Mouse (Mus musculus) leukemia stem cell, adult 10-12 weeks (primary cell): Measurements from ENCODE around the gene Olfr1442. TPM values are rescaled to one million over a fixed set of nuclear protein-coding genes. Genes with fewer than 3 reads are reported as not detected.

Source experiments
- polyA plus RNA-seq: library from polyadenylated mRNA; stranded (reverse); fragments of >175 nt; gene quantifications from 2 replicates; pipeline ENCODE4 v1.2.3, GENCODE M21; 2012; ENCODE audit warnings: low replicate concordance

The Olfr1442 gene
- not detected in 2 replicates for polyA plus RNA-seq

GRCm38 (mm10) chr19:12670139-12670538 lies at the start of gene Olfr1442:
Gene Olfr1442, plus strand, starts transcription at chr19:12670439.

GRCm38 (mm10) chr19:12633176-12633575 lies 37.1 kb upstream of the Olfr1442 start, which contains the start of gene Glyat:
Gene Glyat, plus strand, starts transcription at chr19:12633308.

GRCm38 (mm10) chr19:12677812-12678211 lies 7.6 kb downstream of the Olfr1442 start, which contains the start of gene Olfr1443:
Gene Olfr1443, plus strand, starts transcription at chr19:12678112.

GRCm38 (mm10) chr19:12695590-12695989 lies 25.4 kb downstream of the Olfr1442 start, which contains the start of gene Keg1:
Gene Keg1, plus strand, starts transcription at chr19:12695786.

Other genes with a start within 250 kb of the Olfr1442 start
- gene Pfpl, start 242.5 kb upstream of the Olfr1442 start, polyA plus RNA-seq = not detected in 2 replicates
- gene Mpeg1, start 209.7 kb upstream of the Olfr1442 start, polyA plus RNA-seq = 3.4 and 4.1 TPM in 2 replicates
- gene Dtx4, start 169.0 kb upstream of the Olfr1442 start, polyA plus RNA-seq = 1.2 and 1.4 TPM in 2 replicates
- 0.41 and 3.6 TPM in 2 replicates for gene Fam111a, start 124.7 kb upstream of the Olfr1442 start, polyA plus RNA-seq
- gene Gm4952, start 70.5 kb upstream of the Olfr1442 start, polyA plus RNA-seq = not detected in 2 replicates
- not detected in 2 replicates for gene Glyat, start 37.1 kb upstream of the Olfr1442 start, polyA plus RNA-seq
- not detected in 2 replicates for gene Olfr1443, start 7.7 kb downstream of the Olfr1442 start, polyA plus RNA-seq
- not detected in 2 replicates for gene Keg1, start 25.3 kb downstream of the Olfr1442 start, polyA plus RNA-seq
- gene Cntf, start 95.2 kb downstream of the Olfr1442 start, polyA plus RNA-seq = not detected in 2 replicates
- 27.9 and 41.2 TPM in 2 replicates for gene Zfp91, start 125.7 kb downstream of the Olfr1442 start, polyA plus RNA-seq
- gene Lpxn, start 125.8 kb downstream of the Olfr1442 start, polyA plus RNA-seq = 0.54 and 1.7 TPM in 2 replicates
- not detected in 2 replicates for gene Gm5244, start 176.2 kb downstream of the Olfr1442 start, polyA plus RNA-seq
- not detected in 2 replicates for gene Olfr1444, start 186.8 kb downstream of the Olfr1442 start, polyA plus RNA-seq
- gene Olfr1445, start 213.4 kb downstream of the Olfr1442 start, polyA plus RNA-seq = 0.18 TPM in 1 of 2 replicates, not detected in the other
- gene Olfr1446, start 223.1 kb downstream of the Olfr1442 start, polyA plus RNA-seq = 0.09 TPM in 1 of 2 replicates, not detected in the other
- not detected in 2 replicates for gene Olfr1447, start 233.3 kb downstream of the Olfr1442 start, polyA plus RNA-seq